Mouse (Mus musculus): ENCODE measurements around the gene Dnm2.
A peak's percentile ranks its signal among the peaks of the same experiment; 100 is the strongest.

DNA sequence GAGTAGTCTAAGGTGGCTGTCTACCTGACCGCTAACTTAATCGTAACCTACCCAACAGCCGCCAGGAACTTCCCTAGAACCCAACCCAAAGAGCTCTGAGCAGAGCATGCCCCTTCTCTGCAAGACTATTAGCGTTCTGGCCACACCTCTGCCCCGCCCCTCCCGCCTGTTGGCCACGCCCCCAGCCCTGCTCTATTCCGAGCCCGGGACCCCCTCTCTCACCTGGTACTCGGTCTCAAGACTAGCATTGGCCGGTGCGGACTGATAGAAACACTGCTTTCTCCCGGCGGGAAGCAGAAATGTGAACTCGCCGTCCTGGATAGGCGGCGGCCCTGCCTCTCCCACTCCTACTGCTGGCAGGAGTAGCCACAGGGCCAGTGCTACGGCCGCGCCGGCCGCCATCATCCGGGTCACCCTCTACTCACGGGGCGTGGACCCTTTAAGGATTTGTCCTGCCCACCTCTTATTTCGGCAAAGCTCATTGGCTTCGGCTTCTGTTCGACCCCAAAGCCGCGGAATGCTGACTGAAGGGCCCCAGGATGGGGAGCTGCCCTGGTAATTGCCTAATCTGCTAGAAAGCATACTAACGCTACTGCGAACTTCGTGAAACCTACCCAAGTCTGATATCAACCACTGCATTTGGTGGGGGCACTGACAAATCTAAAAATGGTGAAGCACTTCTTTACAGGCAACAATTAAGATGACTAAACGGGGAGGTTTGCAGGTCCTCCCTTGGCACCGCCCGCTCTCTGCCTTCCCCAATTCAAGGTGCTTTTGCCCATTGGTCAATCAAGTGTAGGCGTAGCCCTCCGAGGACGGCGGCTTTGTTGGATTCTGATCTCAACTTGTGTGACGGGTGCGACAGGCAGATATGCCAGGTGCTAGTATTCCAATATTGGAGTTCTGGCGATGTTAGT is 85.3 kb downstream of the Dnm2 start, which contains the start of gene Tmed1:
- TF ChIP-seq CTCF (IDR thresholded peaks at IDR 0.05; ENCODE audit: low read depth) (no peak), EP300 (optimal IDR thresholded peaks at IDR 0.05) (peak; percentile 97)

Data from stomach, postnatal 0 days (tissue).